Mouse (Mus musculus) urinary bladder, postnatal 36 days (tissue): ENCODE results near the gene Gm20696.

Experiments
- DNase-seq, 2 experiments: peaks; one replicate each; pipeline ENCODE4 v3.0.0; 2022; ENCODE audit warnings: low spot score in 2 of 2, mixed read lengths in 1 of 2

Gm20696 gene

GRCm38 (mm10) chr6:99625306-99625705, 41.3 kb downstream of the Gm20696 start:
- DNase-seq = no peak

GRCm38 (mm10) chr6:99624542-99624941, 42.1 kb downstream of the Gm20696 start:
- no peak for DNase-seq

GRCm38 (mm10) chr6:99623641-99624040, 43.0 kb downstream of the Gm20696 start:
- no peak for DNase-seq

- DNase-seq = no peak
These were observed 45.4 kb downstream of the Gm20696 start for GRCm38 (mm10) chr6:99621167-99621566.

GRCm38 (mm10) chr6:99620471-99620870, 46.1 kb downstream of the Gm20696 start:
- DNase-seq = no peak

GRCm38 (mm10) chr6:99619964-99620363, 46.6 kb downstream of the Gm20696 start:
- no peak for DNase-seq

GRCm38 (mm10) chr6:99619466-99619865, 47.1 kb downstream of the Gm20696 start:
- no peak for DNase-seq

GRCm38 (mm10) chr6:99617867-99618266, 48.7 kb downstream of the Gm20696 start:
- DNase-seq = no peak

- no peak for DNase-seq
These were observed 49.2 kb downstream of the Gm20696 start for GRCm38 (mm10) chr6:99617415-99617814.

- DNase-seq = no peak
These were observed 51.3 kb downstream of the Gm20696 start for GRCm38 (mm10) chr6:99615272-99615751.

GRCm38 (mm10) chr6:99614566-99615271, 51.9 kb downstream of the Gm20696 start:
- no peak for DNase-seq

- DNase-seq = no peak
These were observed 54.7 kb downstream of the Gm20696 start for GRCm38 (mm10) chr6:99611866-99612265.

GRCm38 (mm10) chr6:99610454-99611427, 55.9 kb downstream of the Gm20696 start:
- DNase-seq = no peak

GRCm38 (mm10) chr6:99606079-99606478, 60.5 kb downstream of the Gm20696 start:
- no peak for DNase-seq

- DNase-seq = peak in 1 of 2 experiments; percentile 52
These were observed 61.8 kb downstream of the Gm20696 start for GRCm38 (mm10) chr6:99604758-99605157.

- no peak for DNase-seq
These were observed 64.2 kb downstream of the Gm20696 start for GRCm38 (mm10) chr6:99602434-99602833.

- no peak for DNase-seq
These were observed 65.7 kb downstream of the Gm20696 start for GRCm38 (mm10) chr6:99600886-99601285.

GRCm38 (mm10) chr6:99600168-99600793, 66.3 kb downstream of the Gm20696 start:
- peak in 1 of 2 experiments; percentile 31 for DNase-seq

GRCm38 (mm10) chr6:99599651-99600050, 66.9 kb downstream of the Gm20696 start:
- no peak for DNase-seq

- DNase-seq = no peak
These were observed 67.4 kb downstream of the Gm20696 start for GRCm38 (mm10) chr6:99599229-99599628.

GRCm38 (mm10) chr6:99577040-99577439, 89.6 kb downstream of the Gm20696 start:
- no peak for DNase-seq

- DNase-seq = no peak
These were observed 91.0 kb downstream of the Gm20696 start for GRCm38 (mm10) chr6:99575633-99576032.
